Mouse (Mus musculus) stomach, postnatal 0 days (tissue): ENCODE measurements around the gene Tex35. TPM values are rescaled to one million over a fixed set of nuclear protein-coding genes. Genes with fewer than 3 reads are reported as not detected.
A peak's percentile ranks its signal among the peaks of the same experiment; 100 is the strongest.

Experiments used
- ATAC-seq: fragments of 200-750 bp; cut with Nextera tagmentation; 2 replicates; pipeline ENCODE4 v1.8.0; 2017; ENCODE audit not compliant: low FRiP score, low TSS enrichment
- DNase-seq: peaks from one replicate; pipeline ENCODE4 v3.0.0-alpha.2; 2016; ENCODE audit warnings: low spot score
- H3K27ac ChIP-seq: fragments of 300-500 bp; sonication (generic); replicated peaks from 2 replicates; pipeline ENCODE4 v1.5.1; 2014; ENCODE audit warnings: mild to moderate bottlenecking, control low read depth
- H3K27me3 ChIP-seq: fragments of 300-500 bp; sonication (generic); 2 replicates; pipeline ENCODE4 v1.6.1; 2014; ENCODE audit warnings: low read length; ENCODE audit not compliant: control insufficient read depth, insufficient read depth
- H3K36me3 ChIP-seq: fragments of 300-500 bp; sonication (generic); 2 replicates; pipeline ENCODE4 v1.6.1; 2014; ENCODE audit warnings: low read length, mixed read lengths; ENCODE audit not compliant: control insufficient read depth, insufficient read depth
- H3K4me1 ChIP-seq: fragments of 300-500 bp; sonication (generic); replicated peaks from 2 replicates; pipeline ENCODE4 v1.6.1; 2014; ENCODE audit warnings: antibody characterized with exemption; ENCODE audit not compliant: control insufficient read depth, insufficient read depth
- H3K4me2 ChIP-seq: fragments of 300-500 bp; sonication (generic); replicated peaks from 2 replicates; pipeline ENCODE4 v1.6.1; 2014; ENCODE audit warnings: low read depth, mild to moderate bottlenecking, control low read depth, moderate library complexity
- H3K4me3 ChIP-seq: fragments of 300-500 bp; sonication (generic); 2 replicates; pipeline ENCODE4 v1.5.1; 2014; ENCODE audit warnings: low read depth, low read length, control low read depth
- H3K9ac ChIP-seq: fragments of 300-500 bp; sonication (generic); 2 replicates; pipeline ENCODE4 v1.6.1; 2014; ENCODE audit warnings: mild to moderate bottlenecking, low read length, control low read depth, mixed read lengths
- H3K9me3 ChIP-seq: fragments of 300-500 bp; sonication (generic); 2 replicates; pipeline ENCODE4 v1.6.1; 2016; ENCODE audit warnings: low read length; ENCODE audit not compliant: control insufficient read depth
- CTCF ChIP-seq: IDR thresholded peaks from 2 replicates; pipeline ENCODE4 v1.5.1; 2016; ENCODE audit warnings: antibody characterized with exemption, low read depth, mild to moderate bottlenecking, moderate library complexity
- EP300 ChIP-seq: optimal IDR thresholded peaks from 2 replicates; pipeline ENCODE3; 2016; ENCODE audit warnings: antibody characterized with exemption
- WGBS: fragments of 180-500 bp; shearing (Covaris S2); extraction: QIAGEN DNeasy Blood & Tissue Kit; methylation state at CpG from one replicate; pipeline ENCODE4 v1.1.7; 2014; 5-methylcytosine and 5-hydroxymethylcytosine counted together
- polyA plus RNA-seq: library from polyadenylated mRNA; unstranded; fragments of >200 nt; fragmentation: Nextera tagmentation; extraction: Ambion mirVana; gene quantifications from 2 replicates; pipeline ENCODE4 v1.2.1, GENCODE M21; 2015

Gene Tex35
- polyA plus RNA-seq, 1 experiment from 2014 or later = not detected

DNA sequence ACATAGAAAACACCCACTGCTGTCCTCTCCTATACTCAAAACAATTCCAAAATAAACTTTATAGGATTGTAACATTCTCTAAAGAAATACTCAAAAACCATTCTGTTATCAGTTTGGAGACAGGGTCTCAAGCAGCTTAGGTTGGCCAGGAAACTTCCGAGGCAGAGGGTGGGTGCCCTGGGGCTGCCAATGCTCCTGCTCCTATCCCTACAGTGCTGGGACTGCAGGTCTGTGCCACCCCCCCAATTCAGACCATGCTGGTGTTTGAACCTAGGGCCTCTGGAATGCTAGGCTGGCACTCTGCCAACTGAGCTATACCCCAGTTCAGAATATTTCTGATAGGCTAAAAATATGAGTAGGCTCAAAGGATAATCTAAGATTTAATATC lies 29.4 kb upstream of the Tex35 start:
- Histone ChIP-seq H3K27me3 (no peaks in the 10 kb centered on the region), H3K36me3 (no peaks in the 10 kb centered on the region), H3K4me2 (no peak overlapping the region), H3K4me1 (no peaks in the 10 kb centered on the region), H3K9me3 (no peaks in the 10 kb centered on the region), H3K9ac (no peak overlapping the region), H3K27ac (no peak overlapping the region), H3K4me3 (no peak overlapping the region)
- ATAC-seq (no peak), DNase-seq (no peak)
- no peak for TF ChIP-seq EP300
- TF ChIP-seq CTCF = no peak
- WGBS = 67% methylated on average over 1 of the region's 1 CpGs

DNA sequence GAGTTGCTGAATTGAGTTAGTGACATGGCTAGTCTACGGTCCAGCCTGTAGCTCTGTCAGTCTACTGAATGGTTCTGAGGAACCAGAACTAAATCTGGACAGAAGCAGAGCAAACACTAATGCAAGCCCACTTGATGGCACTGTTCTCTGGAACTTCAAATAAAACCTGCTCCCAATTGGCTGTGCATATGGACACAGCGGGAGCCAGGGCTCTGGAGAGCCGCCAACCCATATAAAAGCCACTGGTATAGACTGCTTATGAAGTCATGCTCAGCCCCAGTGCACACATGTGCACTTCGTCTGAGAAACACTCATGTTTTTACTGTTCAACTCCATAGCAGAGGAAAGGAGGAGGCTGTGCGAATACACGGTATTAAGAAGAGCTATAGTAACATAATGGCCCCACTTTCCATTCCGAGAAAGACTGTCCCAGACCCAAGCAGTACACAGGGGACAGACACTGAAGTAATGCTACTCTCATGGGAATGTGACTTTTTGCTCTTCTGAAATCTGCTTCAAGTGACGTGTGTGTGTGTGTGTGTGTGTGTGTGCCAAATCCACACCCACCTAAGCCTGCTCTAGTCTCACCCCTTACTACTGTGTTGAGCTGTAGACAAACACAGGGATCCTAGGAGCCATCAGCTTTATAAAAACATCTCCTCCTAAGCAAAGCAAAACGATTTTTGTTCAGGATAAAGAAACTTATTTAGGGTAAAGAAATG lies 28.8 kb upstream of the Tex35 start:
- TF ChIP-seq CTCF (peak; percentile 28; the same call in 1 of the 2 replicates), EP300 (no peak)
- no peaks in the 10 kb centered on the region for H3K9me3 ChIP-seq
- 71% methylated on average over 9 of the region's 9 CpGs for WGBS
- H3K9ac ChIP-seq = no peak overlapping the region
- ATAC-seq (no peak), DNase-seq (no peak)
- H3K4me1 ChIP-seq = no peaks in the 10 kb centered on the region
- H3K27me3 ChIP-seq = no peaks in the 10 kb centered on the region
- no peak overlapping the region for H3K4me2 ChIP-seq
- no peaks in the 10 kb centered on the region for H3K36me3 ChIP-seq
- H3K4me3 ChIP-seq = no peak overlapping the region
- H3K27ac ChIP-seq = no peak overlapping the region

DNA sequence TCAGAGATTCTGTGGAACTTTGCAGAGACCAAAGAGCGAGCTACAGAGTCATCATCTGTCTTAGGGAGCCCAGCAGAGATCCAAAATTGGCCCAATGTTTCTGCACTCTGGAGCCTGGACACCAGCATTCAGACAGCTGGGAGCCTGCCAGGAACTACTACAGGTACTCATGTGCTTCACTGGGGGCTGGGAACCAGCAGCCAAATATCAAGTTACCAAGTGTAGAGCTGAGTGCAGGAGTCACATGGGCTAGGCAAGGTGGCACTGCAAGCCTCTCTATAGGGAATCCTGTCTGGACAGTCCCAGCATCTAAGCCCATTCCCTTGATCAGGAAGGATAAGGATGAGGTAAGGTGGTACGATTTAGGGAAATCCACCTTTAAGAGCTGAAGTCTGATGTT lies 19.7 kb upstream of the Tex35 start:
- no peak overlapping the region for H3K9ac ChIP-seq
- ATAC-seq (no peak), DNase-seq (no peak)
- 85% methylated on average over 2 of the region's 2 CpGs for WGBS
- H3K27ac ChIP-seq = no peak overlapping the region
- no peaks in the 10 kb centered on the region for H3K4me1 ChIP-seq
- no peak overlapping the region for H3K4me3 ChIP-seq
- H3K9me3 ChIP-seq = no peaks in the 10 kb centered on the region
- no peaks in the 10 kb centered on the region for H3K27me3 ChIP-seq
- no peak for TF ChIP-seq CTCF
- no peak for TF ChIP-seq EP300
- H3K36me3 ChIP-seq = no peaks in the 10 kb centered on the region
- no peak overlapping the region for H3K4me2 ChIP-seq

DNA sequence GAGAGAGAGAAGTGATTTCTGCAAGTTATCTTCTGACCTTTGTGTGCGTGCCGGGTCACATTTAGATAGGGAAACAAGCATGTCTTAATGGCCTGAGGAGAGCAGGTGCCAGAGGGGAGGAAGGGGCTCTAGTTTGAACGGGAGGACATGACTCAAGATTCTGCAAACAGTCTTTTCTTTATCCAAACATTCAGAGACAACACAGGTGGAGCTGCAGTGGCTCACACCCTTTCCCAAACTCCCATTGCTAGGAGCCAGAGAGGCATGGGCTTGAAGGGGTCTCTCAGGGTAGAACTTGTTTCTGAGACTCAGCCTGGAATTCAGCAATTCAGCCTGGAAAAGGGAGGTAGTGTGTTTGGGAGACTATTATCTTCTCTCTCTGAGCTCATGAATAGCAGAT lies 15.4 kb upstream of the Tex35 start:
- WGBS = 39% methylated on average over 3 of the region's 3 CpGs
- no peaks in the 10 kb centered on the region for H3K27me3 ChIP-seq
- no peak for TF ChIP-seq CTCF
- TF ChIP-seq EP300 = no peak
- ATAC-seq = no peak
- no peaks in the 10 kb centered on the region for H3K9me3 ChIP-seq
- DNase-seq = no peak
- no peak overlapping the region for H3K4me3 ChIP-seq
- H3K4me2 ChIP-seq = no peak overlapping the region
- H3K27ac ChIP-seq = no peak overlapping the region
- H3K4me1 ChIP-seq = no peaks in the 10 kb centered on the region
- no peaks in the 10 kb centered on the region for H3K36me3 ChIP-seq
- no peak overlapping the region for H3K9ac ChIP-seq

DNA sequence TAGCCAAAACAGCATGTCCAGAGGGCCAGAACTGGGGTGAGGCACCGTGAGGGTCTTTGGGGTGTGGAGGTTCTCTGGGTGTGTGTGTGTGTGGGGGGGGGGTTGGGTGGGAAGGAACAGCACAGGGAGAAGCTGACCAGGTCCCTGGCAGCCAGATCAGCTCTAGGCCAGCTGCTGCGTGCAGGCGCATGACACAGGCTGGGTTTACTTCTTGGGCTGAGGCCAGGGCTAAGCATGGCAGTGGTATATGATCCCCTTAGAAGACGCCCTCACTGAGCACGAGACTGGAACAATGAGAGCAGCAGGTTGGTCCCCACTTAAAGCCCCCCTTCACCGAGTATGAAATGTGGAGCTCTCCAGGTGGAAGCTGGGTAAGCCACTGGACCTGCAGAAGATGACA lies 10.7 kb upstream of the Tex35 start:
- no peaks in the 10 kb centered on the region for H3K36me3 ChIP-seq
- H3K4me3 ChIP-seq = no peak overlapping the region
- DNase-seq = no peak
- H3K9ac ChIP-seq = no peak overlapping the region
- H3K4me2 ChIP-seq = no peak overlapping the region
- TF ChIP-seq CTCF = no peak
- no peak for TF ChIP-seq EP300
- WGBS = 61% methylated on average over 6 of the region's 6 CpGs
- H3K27me3 ChIP-seq = no peaks in the 10 kb centered on the region
- H3K27ac ChIP-seq = no peak overlapping the region
- H3K4me1 ChIP-seq = no peaks in the 10 kb centered on the region
- ATAC-seq = 0 out of 2 replicates have a peak, but pooled peaks have one; percentile 15
- H3K9me3 ChIP-seq = no peaks in the 10 kb centered on the region

DNA sequence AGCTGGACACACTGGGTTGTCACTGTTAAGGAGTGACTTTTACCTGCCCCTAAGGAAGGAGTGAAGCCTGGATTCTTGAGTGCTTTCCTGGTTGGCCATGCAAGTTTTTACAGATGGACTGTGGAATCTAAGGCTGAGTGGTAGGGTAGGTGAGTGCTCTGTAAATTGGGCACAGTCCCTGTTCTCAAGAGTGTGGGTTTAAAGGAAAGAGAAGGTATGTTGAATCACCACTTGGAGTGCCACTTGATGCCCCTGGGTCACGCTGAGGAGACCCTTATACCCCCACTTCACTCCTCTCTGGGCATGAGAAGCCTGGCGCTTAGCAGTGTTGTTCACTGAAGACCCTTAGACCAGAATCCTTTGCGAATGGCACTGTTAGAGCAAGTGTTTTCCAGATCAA lies 9.0 kb upstream of the Tex35 start:
- Histone ChIP-seq H3K27ac (no peak overlapping the region), H3K4me3 (no peak overlapping the region), H3K36me3 (no peaks in the 10 kb centered on the region), H3K9ac (no peak overlapping the region), H3K27me3 (no peaks in the 10 kb centered on the region), H3K4me2 (no peak overlapping the region), H3K4me1 (no peaks in the 10 kb centered on the region), H3K9me3 (no peaks in the 10 kb centered on the region)
- DNase-seq (no peak), ATAC-seq (no peak)
- TF ChIP-seq CTCF (no peak), EP300 (no peak)
- 89% methylated on average over 3 of the region's 3 CpGs for WGBS
